Mouse (Mus musculus): ENCODE data around the gene Lsp1. TPM values are rescaled to one million over a fixed set of nuclear protein-coding genes. Genes with fewer than 3 reads are reported as not detected.

Gene Lsp1
- polyA plus RNA-seq (2012; rRNA removed; ENCODE audit: low replicate concordance) = 237 and 1,012 TPM in 2 replicates

GRCm38 (mm10) chr7:142460636-142461077 lies at the start of gene Lsp1:
TSS of gene Lsp1 (plus strand) at chr7:142460809.

GRCm38 (mm10) chr7:142434137-142434865 lies 26.3 kb upstream of the Lsp1 start, which contains the start of gene Syt8:
TSS of gene Syt8 (plus strand) at chr7:142434850.

GRCm38 (mm10) chr7:142441585-142441984 lies 19.0 kb upstream of the Lsp1 start, which contains the start of gene Tnni2:
TSS of gene Tnni2 (plus strand) at chr7:142441808.

GRCm38 (mm10) chr7:142498575-142498974 lies 38.0 kb downstream of the Lsp1 start, which contains the start of gene Tnnt3:
TSS of gene Tnnt3 (plus strand) at chr7:142498836.

GRCm38 (mm10) chr7:142532671-142533058 lies 72.1 kb downstream of the Lsp1 start, which contains the start of gene Mrpl23:
TSS of gene Mrpl23 (plus strand) at chr7:142532686.

Other genes starting within 250 kb of the Lsp1 start
- not detected in 2 replicates for gene Gm7579, start 248.9 kb upstream of the Lsp1 start, polyA plus RNA-seq (2012; rRNA removed; ENCODE audit: low replicate concordance)
- not detected in 2 replicates for gene Krtap5-5, start 230.8 kb upstream of the Lsp1 start, polyA plus RNA-seq (2012; rRNA removed; ENCODE audit: low replicate concordance)
- not detected in 2 replicates for gene Gm40460, start 219.7 kb upstream of the Lsp1 start, polyA plus RNA-seq (2012; rRNA removed; ENCODE audit: low replicate concordance)
- not detected in 2 replicates for gene Gm2431, start 202.5 kb upstream of the Lsp1 start, polyA plus RNA-seq (2012; rRNA removed; ENCODE audit: low replicate concordance)
- not detected in 2 replicates for gene Gm4559, start 186.4 kb upstream of the Lsp1 start, polyA plus RNA-seq (2012; rRNA removed; ENCODE audit: low replicate concordance)
- not detected in 2 replicates for gene Krtap5-1, start 163.7 kb upstream of the Lsp1 start, polyA plus RNA-seq (2012; rRNA removed; ENCODE audit: low replicate concordance)
- gene Krtap5-4, start 157.3 kb upstream of the Lsp1 start, polyA plus RNA-seq (2012; rRNA removed; ENCODE audit: low replicate concordance) = not detected in 2 replicates
- 3.4 and 6.1 TPM in 2 replicates for gene Ifitm10, start 87.1 kb upstream of the Lsp1 start, polyA plus RNA-seq (2012; rRNA removed; ENCODE audit: low replicate concordance)
- gene Gm49369, start 78.1 kb upstream of the Lsp1 start, polyA plus RNA-seq (2012; rRNA removed; ENCODE audit: low replicate concordance) = 1.5 and 1.8 TPM in 2 replicates
- 2,649 and 4,302 TPM in 2 replicates for gene Ctsd, start 72.8 kb upstream of the Lsp1 start, polyA plus RNA-seq (2012; rRNA removed; ENCODE audit: low replicate concordance)
- 11.9 TPM in 1 of 2 replicates, not detected in the other for gene Syt8, start 26.0 kb upstream of the Lsp1 start, polyA plus RNA-seq (2012; rRNA removed; ENCODE audit: low replicate concordance)
- 0.60 and 31.9 TPM in 2 replicates for gene Tnni2, start 19.0 kb upstream of the Lsp1 start, polyA plus RNA-seq (2012; rRNA removed; ENCODE audit: low replicate concordance)
- 0.37 and 6.9 TPM in 2 replicates for gene Tnnt3, start 38.0 kb downstream of the Lsp1 start, polyA plus RNA-seq (2012; rRNA removed; ENCODE audit: low replicate concordance)
- 15.2 and 29.9 TPM in 2 replicates for gene Mrpl23, start 71.9 kb downstream of the Lsp1 start, polyA plus RNA-seq (2012; rRNA removed; ENCODE audit: low replicate concordance)
- 25.9 and 32.9 TPM in 2 replicates for gene Igf2, start 206.0 kb downstream of the Lsp1 start, polyA plus RNA-seq (2012; rRNA removed; ENCODE audit: low replicate concordance)
- gene Gm49394, start 209.1 kb downstream of the Lsp1 start, polyA plus RNA-seq (2012; rRNA removed; ENCODE audit: low replicate concordance) = not detected in 2 replicates

All from subcutaneous adipose tissue, adult 2 months (tissue).